Mouse (Mus musculus) olfactory bulb, adult 2 months (tissue): ENCODE results near the gene Dmtf1.

ENCODE experiments used
- CTCF ChIP-seq: fragments of 200-500 bp; IDR thresholded peaks from 2 replicates; pipeline ENCODE4 v1.5.1; 2012; ENCODE audit warnings: low read depth, mild to moderate bottlenecking, low read length, moderate library complexity; ENCODE audit not compliant: insufficient read depth
- POLR2A ChIP-seq: fragments of 200-500 bp; IDR thresholded peaks from 2 replicates; pipeline ENCODE4 v1.6.1; 2012; ENCODE audit warnings: mild to moderate bottlenecking, low read depth, low read length, moderate library complexity; ENCODE audit not compliant: insufficient read depth

GRCm38 (mm10) chr5:9131786-9132185 lies 29.8 kb downstream of the Dmtf1 start:
- TF ChIP-seq POLR2A (no peak), CTCF (no peak)
